Mouse (Mus musculus) kidney, postnatal 36 days (tissue): Measurements from ENCODE around the gene Kctd21.
A peak's percentile ranks its signal among the peaks of the same experiment; 100 is the strongest.

Experiments
- DNase-seq, 2 experiments: peaks; one replicate each; pipeline ENCODE4 v3.0.0; 2021 to 2022; ENCODE audit warnings: mixed read lengths in 2 of 2

Gene Kctd21

GRCm38 (mm10) chr7:97324342-97324741 lies 7.8 kb upstream of the Kctd21 start:
- DNase-seq = no peak

- no peak for DNase-seq
These were observed 6.8 kb upstream of the Kctd21 start for GRCm38 (mm10) chr7:97325156-97325985.

- no peak for DNase-seq
These were observed 4.8 kb upstream of the Kctd21 start for GRCm38 (mm10) chr7:97327376-97327775.

- DNase-seq = no peak
These were observed 3.1 kb upstream of the Kctd21 start for GRCm38 (mm10) chr7:97328891-97329588.

- no peak for DNase-seq
These were observed 2.5 kb upstream of the Kctd21 start for GRCm38 (mm10) chr7:97329676-97330075.

- DNase-seq = no peak
These were observed 1.0 kb upstream of the Kctd21 start for GRCm38 (mm10) chr7:97330931-97331645.

GRCm38 (mm10) chr7:97332667-97333041 lies 527 bp downstream of the Kctd21 start:
- no peak for DNase-seq

- no peak for DNase-seq
These were observed 1.2 kb downstream of the Kctd21 start for GRCm38 (mm10) chr7:97333113-97333898.

- no peak for DNase-seq
These were observed 2.3 kb downstream of the Kctd21 start for GRCm38 (mm10) chr7:97334406-97334805.

- DNase-seq = no peak
These were observed 4.6 kb downstream of the Kctd21 start for GRCm38 (mm10) chr7:97336678-97337077.

- no peak for DNase-seq
These were observed 6.5 kb downstream of the Kctd21 start for GRCm38 (mm10) chr7:97338593-97338992.

GRCm38 (mm10) chr7:97339623-97340022 lies 7.5 kb downstream of the Kctd21 start:
- DNase-seq = no peak

GRCm38 (mm10) chr7:97340907-97341849 lies 9.1 kb downstream of the Kctd21 start:
- peak; percentile 36 to 56 for DNase-seq

- no peak for DNase-seq
These were observed 10.8 kb downstream of the Kctd21 start for GRCm38 (mm10) chr7:97342961-97343360.

GRCm38 (mm10) chr7:97344655-97345054 lies 12.5 kb downstream of the Kctd21 start:
- DNase-seq = no peak

GRCm38 (mm10) chr7:97345229-97345871 lies 13.2 kb downstream of the Kctd21 start:
- peak in 1 of 2 experiments; percentile 30 for DNase-seq

- DNase-seq = no peak
These were observed 14.1 kb downstream of the Kctd21 start for GRCm38 (mm10) chr7:97346111-97346821.

- DNase-seq = no peak
These were observed 14.7 kb downstream of the Kctd21 start for GRCm38 (mm10) chr7:97346822-97347166.

GRCm38 (mm10) chr7:97347464-97347863 lies 15.3 kb downstream of the Kctd21 start:
- no peak for DNase-seq

GRCm38 (mm10) chr7:97348318-97348717 lies 16.2 kb downstream of the Kctd21 start:
- no peak for DNase-seq
